Mouse (Mus musculus): ENCODE data around the gene Farsb. TPM values are rescaled to one million over a fixed set of nuclear protein-coding genes. Genes with fewer than 3 reads are reported as not detected.

Gene Farsb
- total and polyA plus RNA-seq, 3 experiments: 119 to 154 (median 122) TPM

GRCm38 (mm10) chr1:78422576-78422975 is 66.1 kb downstream of the Farsb start:
- TF ChIP-seq NRF1 (IDR thresholded peaks at IDR 0.05; ENCODE audit: insufficient read depth, low read depth, low read length, poor library complexity, severe bottlenecking) (no peak), EP300 (IDR thresholded peaks at IDR 0.05; ENCODE audit: low read depth in 1 of 2, low read length in 2 of 2) (no peak), RCOR1 (IDR thresholded peaks at IDR 0.05; ENCODE audit: low read depth, low read length) (no peak), POLR2AphosphoS5 (IDR thresholded peaks at IDR 0.05; ENCODE audit: borderline replicate concordance, low read depth, low read length) (no peak), ETS1 (IDR thresholded peaks at IDR 0.05; ENCODE audit: low read depth, low read length) (no peak), NELFE (IDR thresholded peaks at IDR 0.05; ENCODE audit: low read depth, low read length) (no peak), MAZ (IDR thresholded peaks at IDR 0.05; ENCODE audit: low read depth, low read length) (no peak), HCFC1 (IDR thresholded peaks at IDR 0.05; ENCODE audit: low read depth, low read length) (no peak), USF1 (IDR thresholded peaks at IDR 0.05; ENCODE audit: low read depth, low read length) (no peak), SMC3 (IDR thresholded peaks at IDR 0.05; ENCODE audit: low read depth, low read length) (no peak), MEF2A (IDR thresholded peaks at IDR 0.05; ENCODE audit: extremely low read depth, insufficient replicate concordance, low read depth, low read length, poor library complexity, severe bottlenecking) (no peak), RAD21 (IDR thresholded peaks at IDR 0.05; ENCODE audit: low read depth, low read length) (no peak)
- Histone ChIP-seq H3K27me3 (ENCODE audit: control insufficient read depth in 1 of 2, insufficient read depth in 2 of 2, low read length in 2 of 2) (no peaks in the 10 kb centered on the region), H3K27ac (ENCODE audit: control insufficient read depth, low read depth, low read length) (no peak overlapping the region), H3K4me3 (ENCODE audit: control insufficient read depth in 1 of 2, insufficient read depth in 1 of 2, low read depth in 2 of 2, low read length in 2 of 2) (no peak overlapping the region), H3K36me3 (ENCODE audit: control insufficient read depth in 1 of 2, insufficient read depth in 2 of 2, low read length in 2 of 2) (peaks cover 0 to 12% of the 10 kb centered on the region in 2 experiments; a peak in 2 of 4 replicates), H3K4me1 (ENCODE audit: control insufficient read depth in 1 of 2, insufficient read depth in 2 of 2, low read length in 2 of 2) (no peaks in the 10 kb centered on the region), H3K9me3 (replicated peaks; ENCODE audit: insufficient read depth, low read length) (no peaks in the 10 kb centered on the region), H3K9ac (ENCODE audit: control insufficient read depth, low read depth, low read length, poor library complexity, severe bottlenecking) (no peak overlapping the region), H3K79me2 (ENCODE audit: control insufficient read depth, insufficient read depth, low read length, poor library complexity) (no peaks in the 10 kb centered on the region)
- no peak for DNase-seq (ENCODE audit: low read depth, low spot score)

- Histone ChIP-seq H3K79me2 (ENCODE audit: control insufficient read depth, insufficient read depth, low read length, poor library complexity) (no peaks in the 10 kb centered on the region), H3K27ac (ENCODE audit: control insufficient read depth, low read depth, low read length) (no peak overlapping the region), H3K4me1 (ENCODE audit: control insufficient read depth in 1 of 2, insufficient read depth in 2 of 2, low read length in 2 of 2) (no peaks in the 10 kb centered on the region), H3K4me3 (ENCODE audit: control insufficient read depth in 1 of 2, insufficient read depth in 1 of 2, low read depth in 2 of 2, low read length in 2 of 2) (no peak overlapping the region), H3K27me3 (ENCODE audit: control insufficient read depth in 1 of 2, insufficient read depth in 2 of 2, low read length in 2 of 2) (no peaks in the 10 kb centered on the region), H3K36me3 (ENCODE audit: control insufficient read depth in 1 of 2, insufficient read depth in 2 of 2, low read length in 2 of 2) (peaks cover 0 to 12% of the 10 kb centered on the region in 2 experiments; a peak in 2 of 4 replicates), H3K9me3 (replicated peaks; ENCODE audit: insufficient read depth, low read length) (no peaks in the 10 kb centered on the region), H3K9ac (ENCODE audit: control insufficient read depth, low read depth, low read length, poor library complexity, severe bottlenecking) (no peak overlapping the region)
- TF ChIP-seq NRF1 (IDR thresholded peaks at IDR 0.05; ENCODE audit: insufficient read depth, low read depth, low read length, poor library complexity, severe bottlenecking) (no peak), MYB (IDR thresholded peaks at IDR 0.05; ENCODE audit: low read depth, low read length) (no peak), TBP (IDR thresholded peaks at IDR 0.05; ENCODE audit: low read depth, low read length) (no peak), TCF12 (IDR thresholded peaks at IDR 0.05; ENCODE audit: low read depth, low read length) (no peak), ZMIZ1 (IDR thresholded peaks at IDR 0.05; ENCODE audit: low read depth, low read length) (no peak), SIN3A (IDR thresholded peaks at IDR 0.05; ENCODE audit: low read length) (no peak), CHD1 (IDR thresholded peaks at IDR 0.05; ENCODE audit: low read depth, low read length) (no peak), GATA1 (IDR thresholded peaks at IDR 0.05; ENCODE audit: low read depth, low read length) (no peak), ZKSCAN1 (IDR thresholded peaks at IDR 0.05; ENCODE audit: low read depth, low read length) (no peak), MAZ (IDR thresholded peaks at IDR 0.05; ENCODE audit: low read depth, low read length) (no peak), TAL1 (IDR thresholded peaks at IDR 0.05; ENCODE audit: low read length) (no peak), MAFK (IDR thresholded peaks at IDR 0.05; ENCODE audit: borderline replicate concordance, low read depth, low read length) (no peak), GABPA (IDR thresholded peaks at IDR 0.05; ENCODE audit: low read depth, low read length) (no peak), USF2 (IDR thresholded peaks at IDR 0.05; ENCODE audit: borderline replicate concordance in 1 of 2, insufficient read depth in 1 of 2, low read depth in 1 of 2, low read length in 2 of 2) (no peak), MXI1 (IDR thresholded peaks at IDR 0.05; ENCODE audit: low read depth, low read length) (no peak), JUND (IDR thresholded peaks at IDR 0.05; ENCODE audit: low read depth, low read length) (no peak), RCOR1 (IDR thresholded peaks at IDR 0.05; ENCODE audit: low read depth, low read length) (no peak)
- DNase-seq (ENCODE audit: low read depth, low spot score): no peak
Observed at GRCm38 (mm10) chr1:78421749-78422148, 66.9 kb downstream of the Farsb start.
